Mouse (Mus musculus): ENCODE data around the gene Spata16.
"Not testable (repeated sequence)": the region's sequence is repeated elsewhere in the genome, so short reads cannot be mapped to it uniquely, and the experiment has no call there.

Spata16 gene

GRCm38 (mm10) chr3:26637402-26637801 lies at the start of gene Spata16:
TSS of gene Spata16 (plus strand) at chr3:26637620.
- no peak for DNase-seq (ENCODE audit: low spot score)

GRCm38 (mm10) chr3:26604861-26605260 lies 32.6 kb upstream of the Spata16 start:
- no peak for DNase-seq (ENCODE audit: low spot score)

- DNase-seq (ENCODE audit: low spot score) = no peak
Observed at GRCm38 (mm10) chr3:26608531-26608930, 28.9 kb upstream of the Spata16 start.

GRCm38 (mm10) chr3:26639214-26639613 lies 1.8 kb downstream of the Spata16 start:
- DNase-seq (ENCODE audit: low spot score) = no peak

GRCm38 (mm10) chr3:26639851-26640250 lies 2.4 kb downstream of the Spata16 start:
- no peak for DNase-seq (ENCODE audit: low spot score)

GRCm38 (mm10) chr3:26640321-26641075 lies 3.1 kb downstream of the Spata16 start:
- no peak for DNase-seq (ENCODE audit: low spot score)

- DNase-seq (ENCODE audit: low spot score) = no peak
Observed at GRCm38 (mm10) chr3:26641351-26642249, 4.2 kb downstream of the Spata16 start.

- DNase-seq (ENCODE audit: low spot score) = no peak
Observed at GRCm38 (mm10) chr3:26644136-26644535, 6.7 kb downstream of the Spata16 start.

GRCm38 (mm10) chr3:26646834-26647233 lies 9.4 kb downstream of the Spata16 start:
- no peak for DNase-seq (ENCODE audit: low spot score)

- DNase-seq (ENCODE audit: low spot score) = no peak
Observed at GRCm38 (mm10) chr3:26685832-26686231, 48.4 kb downstream of the Spata16 start.

GRCm38 (mm10) chr3:26709492-26709891 lies 72.1 kb downstream of the Spata16 start:
- not testable (repeated sequence) for DNase-seq (ENCODE audit: low spot score)

GRCm38 (mm10) chr3:26727526-26727925 lies 90.1 kb downstream of the Spata16 start:
- DNase-seq (ENCODE audit: low spot score) = no peak

- DNase-seq (ENCODE audit: low spot score) = no peak
Observed at GRCm38 (mm10) chr3:26750492-26750891, 113.1 kb downstream of the Spata16 start.

GRCm38 (mm10) chr3:26752441-26752840 lies 115.0 kb downstream of the Spata16 start:
- DNase-seq (ENCODE audit: low spot score) = no peak

GRCm38 (mm10) chr3:26793334-26794101 lies 156.1 kb downstream of the Spata16 start:
- DNase-seq (ENCODE audit: low spot score) = no peak

GRCm38 (mm10) chr3:26795851-26796538 lies 158.6 kb downstream of the Spata16 start:
- DNase-seq (ENCODE audit: low spot score) = no peak

- no peak for DNase-seq (ENCODE audit: low spot score)
Observed at GRCm38 (mm10) chr3:26796954-26797353, 159.5 kb downstream of the Spata16 start.

GRCm38 (mm10) chr3:26814307-26814706 lies 176.9 kb downstream of the Spata16 start:
- DNase-seq (ENCODE audit: low spot score) = no peak

GRCm38 (mm10) chr3:26815764-26816163 lies 178.3 kb downstream of the Spata16 start:
- no peak for DNase-seq (ENCODE audit: low spot score)

GRCm38 (mm10) chr3:26819398-26819797 lies 182.0 kb downstream of the Spata16 start:
- DNase-seq (ENCODE audit: low spot score) = no peak

- DNase-seq (ENCODE audit: low spot score) = no peak
Observed at GRCm38 (mm10) chr3:26826958-26827839, 189.8 kb downstream of the Spata16 start.
